Mouse (Mus musculus): Measurements from ENCODE around the gene Tekt4.

DNA sequence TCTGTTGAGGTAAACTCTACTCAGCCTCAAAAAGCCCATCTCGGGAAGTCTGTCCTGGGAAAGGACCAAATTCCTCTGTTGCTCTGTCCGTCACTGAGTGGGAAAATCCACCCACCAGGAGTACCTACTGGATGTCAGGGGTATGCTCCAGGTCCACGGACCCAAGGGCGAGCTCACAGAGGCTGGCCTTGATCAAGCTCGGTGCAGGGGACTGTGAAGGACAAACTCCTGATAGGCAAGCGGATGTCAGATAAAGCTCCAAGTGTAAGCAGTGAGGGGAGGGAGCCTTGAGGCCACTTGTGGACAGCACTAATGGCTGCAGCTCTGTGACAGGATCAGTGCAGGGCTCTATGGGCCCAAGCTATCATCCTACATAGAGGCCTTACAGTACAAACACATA lies 44.2 kb upstream of the Tekt4 start:
- TF ChIP-seq CTCF (IDR thresholded peaks at IDR 0.05; ENCODE audit: extremely low read depth, insufficient read depth, low read length), result no peak
- TF ChIP-seq POLR2A (IDR thresholded peaks at IDR 0.05; ENCODE audit: extremely low read depth, insufficient read depth, low read length), result no peak

All from cortical plate, adult 2 months (tissue).